Mouse (Mus musculus): ENCODE results near the gene Hoxc6.

Hoxc6 gene

GRCm38 (mm10) chr15:102997939-102998355, at the start of gene Hoxc6:
Gene Hoxc6, plus strand, starts transcription at chr15:102998257.
- peak; percentile 69 for DNase-seq (ENCODE audit: low spot score)

GRCm38 (mm10) chr15:102948842-102949241, 49.2 kb upstream of the Hoxc6 start:
- DNase-seq (ENCODE audit: low spot score) = no peak

- no peak for DNase-seq (ENCODE audit: low spot score)
Measured at GRCm38 (mm10) chr15:102949696-102950095, 48.4 kb upstream of the Hoxc6 start.

- no peak for DNase-seq (ENCODE audit: low spot score)
Measured at GRCm38 (mm10) chr15:102950877-102951276, 47.2 kb upstream of the Hoxc6 start.

GRCm38 (mm10) chr15:102953561-102953960, 44.5 kb upstream of the Hoxc6 start:
- DNase-seq (ENCODE audit: low spot score) = no peak

GRCm38 (mm10) chr15:102954192-102955006, 43.7 kb upstream of the Hoxc6 start, which contains the start of gene Hoxc11:
Gene Hoxc11, plus strand, starts transcription at chr15:102954427.
- DNase-seq (ENCODE audit: low spot score) = no peak

GRCm38 (mm10) chr15:102955007-102955382, 43.1 kb upstream of the Hoxc6 start:
- DNase-seq (ENCODE audit: low spot score) = no peak

GRCm38 (mm10) chr15:102955833-102956640, 42.0 kb upstream of the Hoxc6 start:
- no peak for DNase-seq (ENCODE audit: low spot score)

GRCm38 (mm10) chr15:102956906-102957305, 41.2 kb upstream of the Hoxc6 start:
- DNase-seq (ENCODE audit: low spot score) = no peak

- DNase-seq (ENCODE audit: low spot score) = no peak
Measured at GRCm38 (mm10) chr15:102959663-102960191, 38.3 kb upstream of the Hoxc6 start.

GRCm38 (mm10) chr15:102961728-102962127, 36.3 kb upstream of the Hoxc6 start:
- no peak for DNase-seq (ENCODE audit: low spot score)

GRCm38 (mm10) chr15:102962492-102962891, 35.6 kb upstream of the Hoxc6 start:
- no peak for DNase-seq (ENCODE audit: low spot score)

GRCm38 (mm10) chr15:102963259-102963658, 34.8 kb upstream of the Hoxc6 start:
- no peak for DNase-seq (ENCODE audit: low spot score)

- DNase-seq (ENCODE audit: low spot score) = peak; percentile 11
Measured at GRCm38 (mm10) chr15:102963671-102964640, 34.1 kb upstream of the Hoxc6 start.

GRCm38 (mm10) chr15:102965003-102965891, 32.8 kb upstream of the Hoxc6 start:
- DNase-seq (ENCODE audit: low spot score) = peak; percentile 12

GRCm38 (mm10) chr15:102965892-102966775, 31.9 kb upstream of the Hoxc6 start:
- DNase-seq (ENCODE audit: low spot score) = peak; percentile 88

GRCm38 (mm10) chr15:102966776-102967311, 31.2 kb upstream of the Hoxc6 start, which contains the start of gene Hoxc10:
Gene Hoxc10, plus strand, starts transcription at chr15:102966796.
- DNase-seq (ENCODE audit: low spot score) = no peak

GRCm38 (mm10) chr15:102967312-102967510, 30.8 kb upstream of the Hoxc6 start, which contains the start of gene Hoxc5:
Gene Hoxc5, plus strand, starts transcription at chr15:102967443.
- DNase-seq (ENCODE audit: low spot score) = no peak

Measured in yolk sac, embryonic 10.5 days (tissue).